26 mouse cellular contexts compared by ENCODE assay signal in genomic region chr1:110118862-110119261, GRCm38 (mm10).
DNase-seq lines count a peak whose midpoint lies in the region; ATAC-seq and TF ChIP-seq lines count a peak whose summit lies in the region.
"Had no signal": no experiment of that assay in that cellular context is flagged by ENCODE, and none has a peak within 500 bp of the region (broad histone marks: within the 10 kb centered on the region; RNA-seq: fewer than 3 reads in every experiment).

No protein-coding gene starts in this region.

- 21% methylated on average over 1 of the region's 1 CpGs for WGBS in midbrain, embryonic 11.5 days
- WGBS in midbrain, embryonic 13.5 days: 5% methylated on average over 1 of the region's 1 CpGs

- H3K9me3 ChIP-seq in midbrain, embryonic 11.5 days (ENCODE audit: control insufficient read depth, low read length): no peaks in the 10 kb centered on the region
- H3K9me3 ChIP-seq in midbrain, embryonic 13.5 days: no peaks in the 10 kb centered on the region
- H3K9me3 ChIP-seq: embryonic facial prominence, embryonic 10.5 days; embryonic facial prominence, embryonic 13.5 days; forebrain, embryonic 12.5 days; forebrain, embryonic 15.5 days; heart, embryonic 10.5 days; heart, embryonic 13.5 days; hindbrain, embryonic 12.5 days; hindbrain, embryonic 15.5 days; intestine, embryonic 15.5 days had no signal

- no peak for TF ChIP-seq POLR2A in brain, embryonic 14.5 days (IDR thresholded peaks at IDR 0.05; ENCODE audit: borderline replicate concordance, extremely low read depth, insufficient read depth, insufficient read length, poor library complexity, severe bottlenecking)

- ATAC-seq in midbrain, embryonic 11.5 days (ENCODE audit: low FRiP score): peak; percentile 76
- no peak for ATAC-seq in midbrain, embryonic 13.5 days
- ATAC-seq: CD4-positive, CD25-positive, alpha-beta regulatory T cell, adult 4 months; forebrain, embryonic 15.5 days; intestine, embryonic 15.5 days had no signal

- H3K9ac ChIP-seq in midbrain, embryonic 11.5 days (ENCODE audit: low read length): no peak overlapping the region
- H3K9ac ChIP-seq in midbrain, embryonic 13.5 days (replicated peaks): no peak overlapping the region
- H3K9ac ChIP-seq: embryonic facial prominence, embryonic 13.5 days; forebrain, embryonic 12.5 days; forebrain, embryonic 15.5 days; heart, embryonic 13.5 days; hindbrain, embryonic 12.5 days; hindbrain, embryonic 15.5 days; intestine, embryonic 15.5 days had no signal

- DNase-seq in midbrain, embryonic 11.5 days (ENCODE audit: low spot score, missing footprints): peak; percentile 86
- DNase-seq in brain, embryonic 14.5 days (ENCODE audit: low read depth): peak; percentile 9
- DNase-seq in embryo, embryonic 10.5 days (ENCODE audit: low spot score): peak; percentile 17
- DNase-seq in gastrocnemius, postnatal 10 days: no peak
- DNase-seq in cerebellum, postnatal 4 days (ENCODE audit: low spot score in 2 of 2): no peak
- DNase-seq: adrenal gland, adult 8-10 months; adrenal gland, postnatal 25 days; cerebellum, adult 18-20 months; cerebellum, adult 9-10 months; cerebellum, postnatal 14 days; gastrocnemius, postnatal 36 days; heart, adult 2 months; heart, postnatal 14 days; heart, postnatal 4 days had no signal

- no peaks in the 10 kb centered on the region for H3K4me1 ChIP-seq in midbrain, embryonic 11.5 days (ENCODE audit: control insufficient read depth, insufficient read depth, low read length)
- 0 out of 2 replicates have a peak, but pooled peaks cover 6% of the 10 kb centered on the region for H3K4me1 ChIP-seq in midbrain, embryonic 13.5 days (replicated peaks)
- H3K4me1 ChIP-seq: embryonic facial prominence, embryonic 10.5 days; embryonic facial prominence, embryonic 13.5 days; forebrain, embryonic 15.5 days; heart, embryonic 10.5 days; heart, embryonic 13.5 days; hindbrain, embryonic 12.5 days; hindbrain, embryonic 15.5 days; intestine, embryonic 15.5 days had no signal

- no peak overlapping the region for H3K4me3 ChIP-seq in midbrain, embryonic 11.5 days (ENCODE audit: low read depth, low read length)
- no peak overlapping the region for H3K4me3 ChIP-seq in midbrain, embryonic 13.5 days (replicated peaks)
- H3K4me3 ChIP-seq: embryonic facial prominence, embryonic 10.5 days; embryonic facial prominence, embryonic 13.5 days; erythroblast, embryonic 14.5 days; forebrain, embryonic 12.5 days; forebrain, embryonic 15.5 days; heart, adult 2 months; heart, embryonic 10.5 days; heart, embryonic 13.5 days; hindbrain, embryonic 12.5 days; hindbrain, embryonic 15.5 days; intestine, embryonic 15.5 days had no signal

- TF ChIP-seq CTCF in brain, embryonic 14.5 days (IDR thresholded peaks at IDR 0.05; ENCODE audit: borderline replicate concordance, extremely low read depth, insufficient read depth, insufficient read length): no peak

- no peak overlapping the region for H3K4me2 ChIP-seq in midbrain, embryonic 11.5 days
- no peak overlapping the region for H3K4me2 ChIP-seq in midbrain, embryonic 13.5 days (replicated peaks)
- H3K4me2 ChIP-seq: embryonic facial prominence, embryonic 13.5 days; forebrain, embryonic 12.5 days; forebrain, embryonic 15.5 days; heart, embryonic 13.5 days; hindbrain, embryonic 12.5 days; hindbrain, embryonic 15.5 days; intestine, embryonic 15.5 days had no signal

- no peaks in the 10 kb centered on the region for H3K36me3 ChIP-seq in midbrain, embryonic 11.5 days (ENCODE audit: control insufficient read depth, insufficient read depth, low read length)
- H3K36me3 ChIP-seq in midbrain, embryonic 13.5 days: no peaks in the 10 kb centered on the region
- H3K36me3 ChIP-seq: embryonic facial prominence, embryonic 10.5 days; embryonic facial prominence, embryonic 13.5 days; forebrain, embryonic 12.5 days; forebrain, embryonic 15.5 days; heart, embryonic 10.5 days; heart, embryonic 13.5 days; hindbrain, embryonic 12.5 days; hindbrain, embryonic 15.5 days; intestine, embryonic 15.5 days had no signal

- no peaks in the 10 kb centered on the region for H3K27me3 ChIP-seq in midbrain, embryonic 11.5 days (ENCODE audit: control insufficient read depth, insufficient read depth, low read length)
- no peaks in the 10 kb centered on the region for H3K27me3 ChIP-seq in midbrain, embryonic 13.5 days
- H3K27me3 ChIP-seq: embryonic facial prominence, embryonic 13.5 days; forebrain, embryonic 12.5 days; forebrain, embryonic 15.5 days; heart, embryonic 13.5 days; hindbrain, embryonic 12.5 days; hindbrain, embryonic 15.5 days; intestine, embryonic 15.5 days had no signal

- H3K27ac ChIP-seq in midbrain, embryonic 11.5 days (ENCODE audit: low read depth, low read length): no peak overlapping the region
- no peak overlapping the region for H3K27ac ChIP-seq in midbrain, embryonic 13.5 days
- H3K27ac ChIP-seq: embryonic facial prominence, embryonic 10.5 days; embryonic facial prominence, embryonic 13.5 days; forebrain, embryonic 12.5 days; forebrain, embryonic 15.5 days; heart, adult 2 months; heart, embryonic 10.5 days; heart, embryonic 13.5 days; hindbrain, embryonic 12.5 days; hindbrain, embryonic 15.5 days; intestine, embryonic 15.5 days had no signal

Comparison
In these comparisons a context has a peak if more than half of its experiments do, and no peak if none do; other contexts are left out.
1. DNase-seq: peak in midbrain, embryonic 11.5 days (single experiment), brain, embryonic 14.5 days (single experiment) and embryo, embryonic 10.5 days (single experiment); none in gastrocnemius, postnatal 10 days (single experiment) and cerebellum, postnatal 4 days (0 of 2).